Mouse (Mus musculus) liver, embryonic 12.5 days (tissue): ENCODE measurements around the gene Svs6. TPM values are rescaled to one million over a fixed set of nuclear protein-coding genes. Genes with fewer than 3 reads are reported as not detected.
"Not testable (repeated sequence)": the region's sequence is repeated elsewhere in the genome, so short reads cannot be mapped to it uniquely, and the experiment has no call there.

Experiments used
- ATAC-seq: fragments of 200-750 bp; cut with Nextera tagmentation; 2 replicates; pipeline ENCODE4 v1.8.0; 2017; ENCODE audit warnings: moderate number of reproducible peaks, mild to moderate bottlenecking, moderate library complexity
- H3K27ac ChIP-seq: fragments of 300-500 bp; sonication (generic); 2 replicates; pipeline ENCODE4 v1.5.1; 2016; ENCODE audit warnings: mild to moderate bottlenecking
- H3K27me3 ChIP-seq: fragments of 300-500 bp; sonication (generic); replicated peaks from 2 replicates; pipeline ENCODE4 v1.6.1; 2016; ENCODE audit warnings: mild to moderate bottlenecking, moderate library complexity
- H3K36me3 ChIP-seq: fragments of 300-500 bp; sonication (generic); 2 replicates; pipeline ENCODE4 v1.6.1; 2016; ENCODE audit warnings: mild to moderate bottlenecking, moderate library complexity
- H3K4me1 ChIP-seq: fragments of 300-500 bp; sonication (generic); 2 replicates; pipeline ENCODE4 v1.6.1; 2016
- H3K4me2 ChIP-seq: fragments of 300-500 bp; sonication (generic); 2 replicates; pipeline ENCODE4 v1.6.1; 2016; ENCODE audit warnings: mild to moderate bottlenecking, moderate library complexity
- H3K4me3 ChIP-seq: fragments of 300-500 bp; sonication (generic); 2 replicates; pipeline ENCODE4 v1.5.1; 2016; ENCODE audit warnings: mild to moderate bottlenecking, moderate library complexity
- H3K9ac ChIP-seq: fragments of 300-500 bp; sonication (generic); 2 replicates; pipeline ENCODE4 v1.6.1; 2016; ENCODE audit warnings: mild to moderate bottlenecking, moderate library complexity
- H3K9me3 ChIP-seq: fragments of 300-500 bp; sonication (generic); replicated peaks from 2 replicates; pipeline ENCODE4 v1.6.1; 2016; ENCODE audit warnings: mild to moderate bottlenecking, moderate library complexity
- WGBS: fragments of 180-500 bp; shearing (Covaris S2); methylation state at CpG from one replicate; pipeline ENCODE4 v1.1.7; 2016; ENCODE audit not compliant: insufficient replicate concordance; 5-methylcytosine and 5-hydroxymethylcytosine counted together
- polyA plus RNA-seq: library from polyadenylated mRNA; unstranded; fragments of >200 nt; fragmentation: Nextera tagmentation; extraction: Ambion mirVana; gene quantifications from 2 replicates; pipeline ENCODE4 v1.2.1, GENCODE M21; 2016

The Svs6 gene
- not detected in 2 replicates for polyA plus RNA-seq

GRCm38 (mm10) chr2:164316451-164316850, at the start of gene Svs6:
Svs6 (plus strand) TSS chr2:164316751.
- not testable (repeated sequence) for H3K4me3 ChIP-seq, H3K36me3 ChIP-seq, H3K4me2 ChIP-seq, H3K9me3 ChIP-seq, H3K27me3 ChIP-seq, ATAC-seq, H3K27ac ChIP-seq, H3K4me1 ChIP-seq, H3K9ac ChIP-seq
- 55% methylated on average over 1 of the region's 1 CpGs for WGBS

GRCm38 (mm10) chr2:164278359-164278758, 38.2 kb upstream of the Svs6 start, which contains the start of gene Svs4:
Svs4 (minus strand) TSS chr2:164278459.
- no peaks in the 10 kb centered on the region for H3K4me1 ChIP-seq
- H3K4me2 ChIP-seq = no peak within 1 kb of the TSS
- no peaks in the 10 kb centered on the region for H3K36me3 ChIP-seq
- no peak within 1 kb of the TSS for H3K27ac ChIP-seq
- no peaks in the 10 kb centered on the region for H3K9me3 ChIP-seq
- H3K4me3 ChIP-seq = no peak within 1 kb of the TSS
- ATAC-seq = no peak
- no peak within 1 kb of the TSS for H3K9ac ChIP-seq
- H3K27me3 ChIP-seq = no peaks in the 10 kb centered on the region
- 77% methylated on average over 4 of the region's 4 CpGs for WGBS

GRCm38 (mm10) chr2:164288968-164289367, 27.6 kb upstream of the Svs6 start, which contains the start of gene Svs3a:
Svs3a (plus strand) TSS chr2:164289268.
- not testable (repeated sequence) for H3K4me3 ChIP-seq, H3K27ac ChIP-seq, H3K4me1 ChIP-seq, H3K36me3 ChIP-seq, H3K4me2 ChIP-seq, H3K27me3 ChIP-seq, H3K9ac ChIP-seq, H3K9me3 ChIP-seq, ATAC-seq
- 55% methylated on average over 1 of the region's 1 CpGs for WGBS

- Histone ChIP-seq H3K27ac (no peak overlapping the region), H3K9me3 (no peaks in the 10 kb centered on the region), H3K27me3 (no peaks in the 10 kb centered on the region), H3K4me3 (no peak overlapping the region), H3K36me3 (no peaks in the 10 kb centered on the region), H3K9ac (no peak overlapping the region), H3K4me1 (no peaks in the 10 kb centered on the region), H3K4me2 (no peak overlapping the region)
- WGBS = 68% methylated on average over 5 of the region's 5 CpGs
- ATAC-seq = no peak
Measured at GRCm38 (mm10) chr2:164312599-164312998, 4.0 kb upstream of the Svs6 start.

GRCm38 (mm10) chr2:164315460-164315859, 1.1 kb upstream of the Svs6 start:
- not testable (repeated sequence) for H3K27me3 ChIP-seq, H3K4me1 ChIP-seq, ATAC-seq, H3K27ac ChIP-seq, H3K4me2 ChIP-seq, H3K36me3 ChIP-seq, H3K9me3 ChIP-seq, H3K4me3 ChIP-seq, H3K9ac ChIP-seq

GRCm38 (mm10) chr2:164320983-164321382, 4.4 kb downstream of the Svs6 start:
- Histone ChIP-seq H3K27ac (no peak overlapping the region), H3K4me1 (no peaks in the 10 kb centered on the region), H3K9ac (no peak overlapping the region), H3K9me3 (no peaks in the 10 kb centered on the region), H3K4me3 (no peak overlapping the region), H3K4me2 (no peak overlapping the region), H3K27me3 (no peaks in the 10 kb centered on the region), H3K36me3 (no peaks in the 10 kb centered on the region)
- 70% methylated on average over 6 of the region's 6 CpGs for WGBS
- ATAC-seq = no peak

- H3K4me3 ChIP-seq, H3K36me3 ChIP-seq, H3K4me1 ChIP-seq, H3K9me3 ChIP-seq, H3K27me3 ChIP-seq, H3K27ac ChIP-seq, H3K4me2 ChIP-seq, ATAC-seq, H3K9ac ChIP-seq: not testable (repeated sequence)
- WGBS = 39% methylated on average over 3 of the region's 3 CpGs
Measured at GRCm38 (mm10) chr2:164332440-164332839, 15.9 kb downstream of the Svs6 start, which contains the start of gene Svs5. Svs5 (plus strand) TSS chr2:164332740.

GRCm38 (mm10) chr2:164343732-164344131, 27.2 kb downstream of the Svs6 start:
- H3K9me3 ChIP-seq, ATAC-seq, H3K36me3 ChIP-seq, H3K4me3 ChIP-seq, H3K27me3 ChIP-seq, H3K4me1 ChIP-seq, H3K27ac ChIP-seq, H3K9ac ChIP-seq, H3K4me2 ChIP-seq: not testable (repeated sequence)
- WGBS = 50% methylated on average over 1 of the region's 1 CpGs

- H3K9ac ChIP-seq, H3K4me1 ChIP-seq, H3K4me3 ChIP-seq, H3K9me3 ChIP-seq, H3K36me3 ChIP-seq, H3K27me3 ChIP-seq, ATAC-seq, H3K27ac ChIP-seq, H3K4me2 ChIP-seq: not testable (repeated sequence)
Measured at GRCm38 (mm10) chr2:164347697-164348096, 31.1 kb downstream of the Svs6 start.

GRCm38 (mm10) chr2:164348980-164349379, 32.4 kb downstream of the Svs6 start:
- Histone ChIP-seq H3K27ac (no peak overlapping the region), H3K4me2 (no peak overlapping the region), H3K27me3 (no peaks in the 10 kb centered on the region), H3K9me3 (no peaks in the 10 kb centered on the region), H3K36me3 (no peaks in the 10 kb centered on the region), H3K4me3 (no peak overlapping the region), H3K4me1 (no peaks in the 10 kb centered on the region), H3K9ac (no peak overlapping the region)
- WGBS = 85% methylated on average over 3 of the region's 3 CpGs
- ATAC-seq = no peak

GRCm38 (mm10) chr2:164352697-164353096, 36.1 kb downstream of the Svs6 start:
- Histone ChIP-seq H3K9ac (no peak overlapping the region), H3K36me3 (no peaks in the 10 kb centered on the region), H3K4me3 (no peak overlapping the region), H3K4me2 (no peak overlapping the region), H3K9me3 (no peaks in the 10 kb centered on the region), H3K4me1 (no peaks in the 10 kb centered on the region), H3K27ac (no peak overlapping the region), H3K27me3 (no peaks in the 10 kb centered on the region; the same call in 1 of the 2 replicates)
- no peak for ATAC-seq
- 61% methylated on average over 3 of the region's 3 CpGs for WGBS

- no peak for ATAC-seq
- no peaks in the 10 kb centered on the region for H3K36me3 ChIP-seq
- H3K9ac ChIP-seq = no peak overlapping the region
- no peaks in the 10 kb centered on the region for H3K4me1 ChIP-seq
- no peaks in the 10 kb centered on the region; the same call in 1 of the 2 replicates for H3K27me3 ChIP-seq
- no peak overlapping the region for H3K4me3 ChIP-seq
- 69% methylated on average over 11 of the region's 11 CpGs for WGBS
- no peak overlapping the region for H3K4me2 ChIP-seq
- no peak overlapping the region for H3K27ac ChIP-seq
- H3K9me3 ChIP-seq = no peaks in the 10 kb centered on the region
Measured at GRCm38 (mm10) chr2:164353356-164353755, 36.8 kb downstream of the Svs6 start.

- H3K9ac ChIP-seq = no peak overlapping the region
- H3K36me3 ChIP-seq = no peaks in the 10 kb centered on the region
- peaks cover 9% of the 10 kb centered on the region; the same call in 1 of the 2 replicates for H3K27me3 ChIP-seq
- no peaks in the 10 kb centered on the region for H3K9me3 ChIP-seq
- no peak for ATAC-seq
- H3K4me1 ChIP-seq = no peaks in the 10 kb centered on the region
- H3K4me3 ChIP-seq = no peak overlapping the region
- 61% methylated on average over 11 of the region's 11 CpGs for WGBS
- H3K27ac ChIP-seq = no peak overlapping the region
- H3K4me2 ChIP-seq = no peak overlapping the region
Measured at GRCm38 (mm10) chr2:164356177-164356967, 39.8 kb downstream of the Svs6 start.
